Mouse (Mus musculus) intestine, embryonic 15.5 days (tissue): ENCODE measurements around the gene Acadvl. TPM values are rescaled to one million over a fixed set of nuclear protein-coding genes. Genes with fewer than 3 reads are reported as not detected.
A peak's percentile ranks its signal among the peaks of the same experiment; 100 is the strongest.

Experiments
- ATAC-seq: fragments of 200-750 bp; cut with Nextera tagmentation; 2 replicates; pipeline ENCODE4 v1.8.0; 2017; ENCODE audit warnings: moderate TSS enrichment, moderate library complexity
- H3K27ac ChIP-seq: fragments of 300-500 bp; sonication (generic); 2 replicates; pipeline ENCODE4 v1.5.1; 2015; ENCODE audit warnings: mild to moderate bottlenecking, inconsistent platforms
- H3K27me3 ChIP-seq: fragments of 300-500 bp; sonication (generic); replicated peaks from 2 replicates; pipeline ENCODE4 v1.6.1; 2015; ENCODE audit warnings: inconsistent platforms
- H3K36me3 ChIP-seq: fragments of 300-500 bp; sonication (generic); 2 replicates; pipeline ENCODE4 v1.6.1; 2015; ENCODE audit warnings: inconsistent platforms
- H3K4me1 ChIP-seq: fragments of 300-500 bp; sonication (generic); replicated peaks from 2 replicates; pipeline ENCODE4 v1.6.1; 2015; ENCODE audit warnings: inconsistent platforms
- H3K4me2 ChIP-seq: fragments of 300-500 bp; sonication (generic); replicated peaks from 2 replicates; pipeline ENCODE4 v1.6.1; 2015; ENCODE audit warnings: mild to moderate bottlenecking, inconsistent platforms
- H3K4me3 ChIP-seq: fragments of 300-500 bp; sonication (generic); replicated peaks from 2 replicates; pipeline ENCODE4 v1.5.1; 2015; ENCODE audit warnings: inconsistent platforms
- H3K9ac ChIP-seq: fragments of 300-500 bp; sonication (generic); 2 replicates; pipeline ENCODE4 v1.6.1; 2015; ENCODE audit warnings: inconsistent platforms
- H3K9me3 ChIP-seq: fragments of 300-500 bp; sonication (generic); 2 replicates; pipeline ENCODE4 v1.6.1; 2016; ENCODE audit warnings: inconsistent platforms
- WGBS: fragments of 180-500 bp; shearing (Covaris S2); methylation state at CpG from one replicate; pipeline ENCODE4 v1.1.7; 2015; 5-methylcytosine and 5-hydroxymethylcytosine counted together
- polyA plus RNA-seq: library from polyadenylated mRNA; unstranded; fragments of >200 nt; fragmentation: Nextera tagmentation; extraction: Ambion mirVana; gene quantifications from 2 replicates; pipeline ENCODE4 v1.2.1, GENCODE M21; 2015

Gene Acadvl
- 114 and 128 TPM in 2 replicates for polyA plus RNA-seq

DNA sequence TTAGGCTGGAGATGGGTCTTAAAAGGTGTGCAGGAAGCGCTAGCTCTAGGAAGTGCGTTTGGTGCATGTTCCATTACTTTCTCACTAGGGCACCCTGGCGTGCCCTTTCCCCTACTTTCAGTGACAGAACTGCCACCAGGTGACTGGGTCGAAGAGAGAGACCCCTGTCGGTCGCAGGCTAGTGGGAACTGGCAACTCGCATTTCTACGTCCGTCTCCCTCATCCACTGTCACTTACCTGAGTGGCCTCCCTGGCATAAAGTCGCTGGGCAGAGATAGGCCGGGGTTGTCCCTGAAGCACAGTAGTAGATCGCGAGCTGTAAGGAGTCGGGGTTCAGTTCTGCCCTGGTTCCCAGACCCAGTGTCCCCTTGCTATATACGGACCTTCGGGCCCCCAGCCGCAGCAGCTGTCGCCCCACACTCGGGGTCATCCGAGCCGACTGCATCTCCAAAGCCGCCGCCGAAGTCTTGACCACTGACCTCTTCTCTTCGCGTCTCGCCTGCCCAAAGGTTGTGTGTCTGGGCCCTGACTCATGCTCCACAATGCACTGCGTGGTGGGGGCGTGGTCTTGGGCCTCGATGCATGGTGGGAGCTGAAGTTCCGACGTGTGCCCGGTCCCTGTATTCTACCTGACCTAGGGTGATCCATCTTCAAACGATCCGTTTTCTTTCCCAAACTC is at the start of gene Acadvl:
Gene Acadvl, minus strand, starts transcription at position 532 of the 679 bp plus-strand sequence.
- peak within 1 kb of the TSS; percentile 69 for H3K4me2 ChIP-seq
- H3K36me3 ChIP-seq: peaks cover 25% of the 10 kb centered on the region
- under 1% methylated on average over 35 of the region's 35 CpGs for WGBS
- peaks cover 36% of the 10 kb centered on the region for H3K4me1 ChIP-seq
- no peaks in the 10 kb centered on the region for H3K27me3 ChIP-seq
- peak within 1 kb of the TSS; percentile 58 for H3K4me3 ChIP-seq
- peak; percentile 93 for ATAC-seq
- H3K27ac ChIP-seq: peak within 1 kb of the TSS; percentile 65
- H3K9ac ChIP-seq: peak within 1 kb of the TSS; percentile 59
- H3K9me3 ChIP-seq: no peaks in the 10 kb centered on the region

DNA sequence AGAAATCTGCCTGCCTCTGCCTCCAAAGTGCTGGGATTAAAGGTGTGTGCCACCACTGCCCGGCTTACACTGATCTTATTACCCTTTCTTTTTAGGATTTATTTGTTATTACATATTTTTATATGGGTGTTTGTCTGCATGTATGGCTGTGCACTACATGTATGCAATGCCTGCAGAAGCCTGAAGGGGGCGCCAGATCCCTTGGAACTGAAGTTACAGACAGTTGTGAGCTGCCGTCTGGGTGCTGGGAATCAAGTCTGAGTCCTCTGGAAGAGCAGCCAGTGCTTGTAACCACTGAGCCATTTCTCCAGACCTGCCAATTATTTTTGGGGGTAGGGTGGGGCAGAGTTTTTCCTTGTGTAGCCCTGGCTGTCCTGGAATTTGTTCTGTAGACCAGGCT is 47.8 kb upstream of the Acadvl start:
- ATAC-seq: no peak
- H3K4me3 ChIP-seq: no peak overlapping the region
- no peaks in the 10 kb centered on the region for H3K9me3 ChIP-seq
- no peak overlapping the region for H3K9ac ChIP-seq
- no peaks in the 10 kb centered on the region for H3K27me3 ChIP-seq
- H3K27ac ChIP-seq: no peak overlapping the region
- WGBS: 65% methylated on average over 3 of the region's 3 CpGs
- H3K4me1 ChIP-seq: peaks cover 4% of the 10 kb centered on the region; the same call in 1 of the 2 replicates
- no peaks in the 10 kb centered on the region for H3K36me3 ChIP-seq
- H3K4me2 ChIP-seq: no peak overlapping the region

DNA sequence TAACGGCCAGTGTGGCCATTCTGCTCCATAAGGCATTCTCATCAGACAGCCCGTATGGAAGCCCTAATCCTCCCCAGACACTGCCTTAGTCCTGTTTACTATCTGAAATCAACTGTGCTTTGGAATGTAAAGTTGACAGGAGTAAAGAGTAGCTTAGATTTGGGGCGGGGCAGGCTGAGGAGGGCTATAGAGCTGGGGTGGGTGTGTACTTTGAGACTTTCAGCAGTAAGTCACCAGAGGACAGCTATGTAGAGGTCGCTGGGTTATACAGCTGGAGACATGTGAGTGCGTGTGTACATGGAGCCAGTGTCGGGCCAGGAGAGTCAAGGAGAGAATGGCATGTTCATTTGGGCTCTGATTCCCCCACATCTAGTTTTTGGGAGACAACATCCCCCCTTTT is 44.7 kb upstream of the Acadvl start:
- Histone ChIP-seq H3K27ac (no peak overlapping the region), H3K9ac (no peak overlapping the region), H3K27me3 (no peaks in the 10 kb centered on the region), H3K9me3 (no peaks in the 10 kb centered on the region), H3K4me3 (no peak overlapping the region), H3K4me2 (no peak overlapping the region), H3K36me3 (no peaks in the 10 kb centered on the region), H3K4me1 (peaks cover 13% of the 10 kb centered on the region; the same call in 1 of the 2 replicates)
- ATAC-seq: peak; percentile 53; the same call in 1 of the 2 replicates
- 19% methylated on average over 6 of the region's 6 CpGs for WGBS

DNA sequence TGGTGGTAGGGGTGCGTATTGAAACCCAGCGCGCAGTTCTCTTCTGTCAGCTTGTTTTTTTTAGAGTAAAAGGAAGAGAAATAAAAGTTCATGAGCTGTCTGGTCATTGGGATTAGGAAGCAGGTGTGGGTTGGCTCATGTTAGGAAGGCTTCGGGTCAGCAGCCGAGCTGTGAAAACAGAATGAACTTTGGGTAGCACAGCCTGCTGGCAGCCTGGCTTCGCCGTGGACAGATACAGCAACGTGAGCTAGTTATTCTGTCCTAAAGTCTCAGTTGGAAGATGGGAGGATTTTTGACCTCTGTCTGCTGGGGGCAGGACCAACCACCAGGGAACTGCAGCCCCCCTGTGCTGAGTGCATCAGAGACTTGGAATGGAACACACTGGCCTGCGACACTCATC is 42.6 kb upstream of the Acadvl start:
- Histone ChIP-seq H3K4me3 (no peak overlapping the region), H3K9me3 (no peaks in the 10 kb centered on the region), H3K4me2 (no peak overlapping the region), H3K9ac (no peak overlapping the region), H3K27ac (no peak overlapping the region), H3K36me3 (no peaks in the 10 kb centered on the region), H3K4me1 (peaks cover 19% of the 10 kb centered on the region; the same call in 1 of the 2 replicates), H3K27me3 (no peaks in the 10 kb centered on the region)
- ATAC-seq: no peak
- 86% methylated on average over 9 of the region's 9 CpGs for WGBS

DNA sequence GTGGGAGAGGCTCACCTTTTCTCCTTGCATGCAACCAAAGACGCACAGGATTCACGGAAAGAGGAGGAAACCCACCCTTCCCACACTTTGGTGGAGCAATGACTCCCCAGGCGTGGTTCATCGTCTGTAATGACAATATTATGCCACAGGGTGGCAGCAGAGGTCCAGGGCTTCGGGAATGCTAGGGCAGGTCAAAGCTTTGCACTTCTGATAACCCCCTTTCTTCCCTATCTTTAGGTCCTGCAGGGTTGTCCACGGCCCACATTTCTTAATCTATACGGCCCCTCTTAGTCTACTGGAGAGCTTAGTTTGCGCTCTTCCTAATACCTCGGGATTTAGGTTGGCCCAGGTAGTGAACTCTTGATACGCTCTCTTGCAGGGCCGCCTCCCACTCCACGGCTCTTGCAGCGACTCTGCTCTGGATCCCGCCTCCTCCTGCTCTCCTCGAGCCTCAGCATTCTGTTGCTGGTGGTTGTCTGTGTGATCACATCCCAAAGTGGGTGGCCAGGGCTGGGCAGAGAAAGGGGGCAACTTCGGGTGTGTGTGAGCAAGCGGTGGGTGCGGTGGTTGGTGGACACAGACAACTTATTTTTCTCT is 40.5 kb upstream of the Acadvl start:
- peaks cover 19% of the 10 kb centered on the region; the same call in 1 of the 2 replicates for H3K4me1 ChIP-seq
- no peaks in the 10 kb centered on the region for H3K9me3 ChIP-seq
- H3K36me3 ChIP-seq: no peaks in the 10 kb centered on the region
- peak overlapping the region; percentile 31; the same call in 1 of the 2 replicates for H3K4me2 ChIP-seq
- no peak overlapping the region for H3K9ac ChIP-seq
- peak; percentile 58; the same call in 1 of the 2 replicates for ATAC-seq
- H3K4me3 ChIP-seq: no peak overlapping the region
- H3K27ac ChIP-seq: no peak overlapping the region
- no peaks in the 10 kb centered on the region for H3K27me3 ChIP-seq
- WGBS: 21% methylated on average over 18 of the region's 18 CpGs

DNA sequence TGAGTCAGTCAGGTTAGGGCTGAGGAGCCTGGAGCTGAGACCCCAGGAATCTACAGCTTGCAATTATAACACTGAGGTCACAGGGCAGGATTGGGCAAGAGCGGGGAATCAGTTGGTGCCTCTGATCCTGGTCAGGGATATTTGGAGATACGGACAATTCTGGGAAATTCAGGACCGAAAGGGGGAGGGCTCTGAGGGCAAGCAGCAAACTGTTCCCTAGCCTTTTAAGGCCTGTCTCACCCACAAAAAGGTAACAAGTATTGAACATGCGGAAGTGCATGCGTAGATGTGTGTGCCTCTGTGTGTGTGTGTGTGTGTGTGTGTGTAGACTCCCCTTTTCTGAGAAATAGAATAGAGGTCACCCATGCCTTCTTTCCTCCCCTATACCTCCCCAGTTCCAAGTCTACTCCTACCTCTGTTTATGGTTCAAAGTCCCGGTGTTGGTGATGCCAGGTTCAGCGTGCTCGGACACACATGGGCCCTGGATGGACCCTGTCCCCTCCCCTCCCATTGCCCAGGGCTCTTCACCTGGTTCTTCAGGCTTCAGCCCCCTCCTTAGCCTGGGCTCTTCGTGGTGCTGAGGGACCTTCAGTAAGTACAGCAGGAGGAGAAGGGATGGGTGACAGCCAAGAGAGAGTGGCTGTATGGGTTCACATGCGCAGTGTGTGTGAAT is 38.8 kb upstream of the Acadvl start, which contains the start of gene Asgr1:
Gene Asgr1, plus strand, starts transcription at position 188 of the 673 bp plus-strand sequence.
- Histone ChIP-seq H3K27ac (no peak within 1 kb of the TSS), H3K4me1 (peaks cover 15% of the 10 kb centered on the region; the same call in 1 of the 2 replicates), H3K27me3 (no peaks in the 10 kb centered on the region), H3K9ac (no peak within 1 kb of the TSS), H3K9me3 (no peaks in the 10 kb centered on the region), H3K36me3 (no peaks in the 10 kb centered on the region), H3K4me2 (no peak within 1 kb of the TSS), H3K4me3 (no peak within 1 kb of the TSS)
- no peak for ATAC-seq
- WGBS: 80% methylated on average over 10 of the region's 10 CpGs

DNA sequence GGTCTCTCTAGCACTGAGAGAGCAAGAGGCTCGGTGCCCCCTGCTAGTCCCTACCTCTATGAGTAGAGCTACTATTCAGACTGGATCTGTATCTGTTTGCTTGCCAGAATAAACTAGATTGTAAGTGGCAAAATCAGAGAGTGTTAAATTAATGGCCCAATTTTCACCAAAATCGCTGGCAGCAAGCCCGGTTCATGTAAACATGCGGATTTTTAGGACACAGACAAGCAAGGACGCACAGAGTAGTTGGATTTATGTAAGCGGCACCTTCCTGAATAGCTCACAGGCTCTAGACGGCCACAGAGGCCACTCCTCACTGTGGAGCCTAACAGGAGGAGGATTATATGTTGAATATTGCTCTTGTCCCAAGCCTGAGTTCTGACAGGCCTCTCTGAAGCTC is 37.9 kb upstream of the Acadvl start:
- H3K36me3 ChIP-seq: no peaks in the 10 kb centered on the region
- no peak overlapping the region for H3K9ac ChIP-seq
- peaks cover 15% of the 10 kb centered on the region; the same call in 1 of the 2 replicates for H3K4me1 ChIP-seq
- no peak overlapping the region for H3K4me3 ChIP-seq
- no peaks in the 10 kb centered on the region for H3K27me3 ChIP-seq
- WGBS: 51% methylated on average over 7 of the region's 7 CpGs
- no peak for ATAC-seq
- H3K9me3 ChIP-seq: no peaks in the 10 kb centered on the region
- no peak overlapping the region for H3K4me2 ChIP-seq
- no peak overlapping the region for H3K27ac ChIP-seq

DNA sequence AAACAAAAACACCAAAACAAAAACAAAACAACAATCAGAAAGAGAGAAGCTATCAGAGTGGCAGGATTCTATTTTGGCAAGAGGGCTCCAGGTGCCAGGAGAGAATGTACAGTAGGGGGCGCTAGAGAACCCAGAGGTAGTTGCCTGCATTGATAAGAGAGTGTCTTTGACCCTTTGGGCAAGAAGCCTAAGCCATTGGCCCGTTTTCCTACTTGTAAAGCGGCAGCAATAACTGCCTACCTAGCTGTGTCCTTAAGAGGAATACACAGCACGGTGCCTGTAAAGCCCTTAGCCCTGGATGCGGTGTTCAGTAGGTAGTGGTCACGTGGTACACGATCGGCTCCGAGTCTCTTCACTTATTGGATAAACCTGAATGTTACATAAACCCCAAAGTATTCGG is 34.6 kb upstream of the Acadvl start:
- no peak overlapping the region for H3K4me2 ChIP-seq
- H3K36me3 ChIP-seq: no peaks in the 10 kb centered on the region
- H3K27me3 ChIP-seq: no peaks in the 10 kb centered on the region
- 0 out of 2 replicates have a peak, but pooled peaks cover 6% of the 10 kb centered on the region for H3K4me1 ChIP-seq
- no peak overlapping the region for H3K9ac ChIP-seq
- no peaks in the 10 kb centered on the region for H3K9me3 ChIP-seq
- no peak for ATAC-seq
- no peak overlapping the region for H3K27ac ChIP-seq
- WGBS: 61% methylated on average over 10 of the region's 10 CpGs
- H3K4me3 ChIP-seq: no peak overlapping the region

DNA sequence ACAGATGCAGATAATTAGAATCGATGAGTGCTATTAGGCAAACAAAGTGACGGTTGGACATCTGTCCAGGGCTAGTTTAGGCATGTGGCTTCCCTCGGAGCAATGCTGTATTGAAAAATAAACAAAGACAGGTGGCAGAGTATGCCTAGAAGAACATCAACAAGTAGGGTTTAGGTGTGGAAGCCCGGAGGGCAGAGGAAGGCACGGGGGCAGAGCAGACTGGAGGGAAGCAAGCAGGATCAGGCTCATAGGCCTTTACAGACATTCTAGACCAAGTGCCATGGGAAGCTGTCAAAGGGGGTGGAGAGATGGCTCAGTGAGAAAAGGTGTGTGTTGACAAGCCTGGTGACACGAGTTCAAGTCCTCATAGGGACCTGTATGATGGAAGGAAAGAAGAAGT is 34.2 kb upstream of the Acadvl start:
- no peaks in the 10 kb centered on the region for H3K9me3 ChIP-seq
- H3K27me3 ChIP-seq: no peaks in the 10 kb centered on the region
- no peak overlapping the region for H3K4me2 ChIP-seq
- H3K4me1 ChIP-seq: 0 out of 2 replicates have a peak, but pooled peaks cover 6% of the 10 kb centered on the region
- no peaks in the 10 kb centered on the region for H3K36me3 ChIP-seq
- H3K9ac ChIP-seq: no peak overlapping the region
- ATAC-seq: no peak
- H3K4me3 ChIP-seq: no peak overlapping the region
- no peak overlapping the region for H3K27ac ChIP-seq
- WGBS: 61% methylated on average over 6 of the region's 6 CpGs

DNA sequence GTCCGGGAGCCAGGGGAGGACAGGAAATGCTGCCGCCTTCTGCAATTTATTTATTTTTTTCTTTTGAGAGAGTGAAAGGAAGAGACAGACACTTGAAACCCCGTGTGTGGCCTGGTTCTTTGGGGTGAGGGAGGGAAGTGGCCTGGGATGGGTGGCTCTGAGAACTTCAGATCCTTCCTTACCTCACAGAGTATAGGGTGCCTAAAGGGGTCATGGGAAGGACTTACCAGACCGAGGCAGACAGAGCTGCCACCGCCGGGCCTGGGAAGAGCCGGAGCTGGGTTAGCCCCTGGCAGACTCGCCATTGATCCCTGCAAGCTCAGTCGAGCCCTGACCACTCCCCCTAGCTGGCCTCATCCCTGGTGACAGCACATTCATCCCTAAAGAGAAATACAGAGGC is 30.2 kb upstream of the Acadvl start:
- no peak for ATAC-seq
- WGBS: 25% methylated on average over 9 of the region's 9 CpGs

DNA sequence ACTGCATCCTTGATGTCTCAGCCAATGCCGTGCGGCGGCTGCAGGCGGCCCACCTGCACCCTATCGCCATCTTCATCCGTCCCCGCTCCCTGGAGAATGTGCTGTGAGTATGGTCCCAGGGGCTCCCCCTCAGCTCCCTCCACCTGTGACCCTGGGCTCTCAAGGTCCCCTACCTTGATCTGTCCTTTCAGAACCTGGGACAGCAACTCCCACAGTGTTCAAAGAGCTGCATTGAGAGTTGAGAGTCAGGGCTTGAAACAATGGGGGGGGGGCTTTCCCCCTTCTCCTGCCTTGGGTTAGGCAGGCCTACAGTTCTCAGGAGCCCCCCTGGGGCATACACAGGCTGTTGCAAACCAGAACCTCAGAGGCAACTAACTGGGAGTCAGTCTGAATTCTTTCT is 28.5 kb upstream of the Acadvl start:
- Histone ChIP-seq H3K9ac (no peak overlapping the region), H3K27ac (no peak overlapping the region), H3K4me2 (no peak overlapping the region), H3K4me3 (no peak overlapping the region), H3K4me1 (no peaks in the 10 kb centered on the region), H3K27me3 (no peaks in the 10 kb centered on the region), H3K9me3 (no peaks in the 10 kb centered on the region), H3K36me3 (no peaks in the 10 kb centered on the region)
- no peak for ATAC-seq
- WGBS: 83% methylated on average over 7 of the region's 7 CpGs

More for the DNA sequence above, 30.2 kb upstream of the Acadvl start:
- H3K27ac ChIP-seq: no peak overlapping the region
- no peaks in the 10 kb centered on the region for H3K4me1 ChIP-seq
- H3K36me3 ChIP-seq: no peaks in the 10 kb centered on the region
- H3K4me2 ChIP-seq: no peak overlapping the region
- no peaks in the 10 kb centered on the region for H3K9me3 ChIP-seq
- no peak overlapping the region for H3K4me3 ChIP-seq
- H3K9ac ChIP-seq: no peak overlapping the region
- no peaks in the 10 kb centered on the region for H3K27me3 ChIP-seq

DNA sequence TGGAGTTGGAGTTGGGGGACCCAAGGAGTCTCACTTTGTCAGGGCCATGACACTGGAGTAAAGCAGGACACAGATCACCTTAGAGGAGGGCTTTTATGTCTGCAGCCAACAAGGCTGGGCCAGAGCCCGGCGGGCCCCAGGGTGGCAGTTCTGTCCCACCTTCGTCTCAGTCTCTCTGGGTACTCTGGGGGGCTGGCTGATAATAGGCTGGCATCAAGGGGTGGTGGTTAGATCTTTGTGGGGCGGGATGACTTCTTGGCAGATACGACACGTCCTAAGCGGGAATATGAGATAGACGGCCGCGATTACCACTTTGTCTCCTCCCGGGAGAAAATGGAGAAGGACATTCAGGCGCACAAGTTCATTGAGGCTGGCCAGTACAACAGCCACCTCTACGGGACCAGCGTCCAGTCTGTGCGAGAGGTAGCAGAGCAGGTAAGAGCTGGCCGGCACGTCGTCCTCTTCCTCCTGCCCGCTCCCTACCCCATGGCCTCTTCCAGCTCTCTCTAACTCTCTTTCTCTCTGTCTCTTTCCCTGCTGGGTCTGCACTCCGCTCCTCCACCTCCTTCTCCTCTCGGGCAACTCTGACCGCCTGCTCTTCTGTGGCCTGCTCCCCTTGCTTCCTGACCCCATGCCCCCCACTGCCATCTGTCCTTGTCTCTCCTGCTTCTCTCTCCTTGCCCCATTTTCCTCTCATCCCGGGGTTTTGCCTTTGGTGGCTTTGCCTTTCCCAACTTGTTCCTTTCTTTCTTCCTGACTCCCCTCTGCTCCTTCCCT is 27.3 kb upstream of the Acadvl start:
- Histone ChIP-seq H3K36me3 (no peaks in the 10 kb centered on the region), H3K4me1 (no peaks in the 10 kb centered on the region), H3K4me2 (no peak overlapping the region), H3K9me3 (no peaks in the 10 kb centered on the region), H3K27ac (no peak overlapping the region), H3K4me3 (no peak overlapping the region), H3K9ac (no peak overlapping the region), H3K27me3 (no peaks in the 10 kb centered on the region)
- WGBS: 89% methylated on average over 23 of the region's 23 CpGs
- no peak for ATAC-seq
